23 mouse cellular contexts compared by ENCODE assay signal in genomic region chr4:66804552-66805301, GRCm38 (mm10). TPM values are rescaled to one million over a fixed set of nuclear protein-coding genes. Genes with fewer than 3 reads are reported as not detected.
A peak's percentile ranks its signal among the peaks of the same experiment; 100 is the strongest.
DNase-seq lines count a peak whose midpoint lies in the region; ATAC-seq and TF ChIP-seq lines count a peak whose summit lies in the region.
"Had no signal": no experiment of that assay in that cellular context is flagged by ENCODE, and none has a peak within 500 bp of the region (broad histone marks: within the 10 kb centered on the region; RNA-seq: fewer than 3 reads in every experiment).

No protein-coding gene starts in this region.

- H3K9me3 ChIP-seq in intestine, embryonic 15.5 days, result no peaks in the 10 kb centered on the region
- H3K9me3 ChIP-seq in intestine, postnatal 0 days (ENCODE audit: control insufficient read depth), result no peaks in the 10 kb centered on the region
- H3K9me3 ChIP-seq in kidney, embryonic 14.5 days (ENCODE audit: control insufficient read depth, low read length), result no peaks in the 10 kb centered on the region
- H3K9me3 ChIP-seq in intestine, embryonic 16.5 days (ENCODE audit: control insufficient read depth, low read length), result no peaks in the 10 kb centered on the region
- H3K9me3 ChIP-seq: G1E had no signal

- no peak overlapping the region for H3K4me3 ChIP-seq in intestine, embryonic 15.5 days (replicated peaks)
- H3K4me3 ChIP-seq in intestine, postnatal 0 days (ENCODE audit: low read depth, low read length), result no peak overlapping the region
- no peak overlapping the region for H3K4me3 ChIP-seq in kidney, embryonic 14.5 days (ENCODE audit: low read length)
- H3K4me3 ChIP-seq in intestine, embryonic 16.5 days (ENCODE audit: low read length), result no peak overlapping the region

- no peak overlapping the region for H3K27ac ChIP-seq in intestine, embryonic 15.5 days
- no peak overlapping the region for H3K27ac ChIP-seq in intestine, postnatal 0 days (ENCODE audit: low read depth, low read length)
- H3K27ac ChIP-seq in kidney, embryonic 14.5 days (ENCODE audit: low read depth, low read length), result no peak overlapping the region
- no peak overlapping the region for H3K27ac ChIP-seq in intestine, embryonic 16.5 days (ENCODE audit: low read length)

- H3K4me2 ChIP-seq in intestine, embryonic 15.5 days (replicated peaks), result no peak overlapping the region
- no peak overlapping the region for H3K4me2 ChIP-seq in intestine, postnatal 0 days (replicated peaks; ENCODE audit: low read depth)
- no peak overlapping the region for H3K4me2 ChIP-seq in kidney, embryonic 14.5 days (replicated peaks; ENCODE audit: low read depth, low read length)
- no peak overlapping the region for H3K4me2 ChIP-seq in intestine, embryonic 16.5 days (ENCODE audit: low read depth, low read length)

- H3K27me3 ChIP-seq in intestine, embryonic 15.5 days (replicated peaks), result no peaks in the 10 kb centered on the region
- H3K27me3 ChIP-seq in intestine, postnatal 0 days (replicated peaks; ENCODE audit: control insufficient read depth, insufficient read depth, low read length), result no peaks in the 10 kb centered on the region
- no peaks in the 10 kb centered on the region for H3K27me3 ChIP-seq in kidney, embryonic 14.5 days (ENCODE audit: control insufficient read depth, insufficient read depth, low read length)
- H3K27me3 ChIP-seq in intestine, embryonic 16.5 days (replicated peaks; ENCODE audit: control insufficient read depth, insufficient read depth, low read length), result no peaks in the 10 kb centered on the region
- H3K27me3 ChIP-seq: CH12.LX, Patski had no signal

- TF ChIP-seq CTCF in intestine, postnatal 0 days (IDR thresholded peaks at IDR 0.05; ENCODE audit: low read depth), result no peak

- H3K36me3 ChIP-seq in intestine, embryonic 15.5 days, result no peaks in the 10 kb centered on the region
- H3K36me3 ChIP-seq in intestine, postnatal 0 days (ENCODE audit: control insufficient read depth, insufficient read depth), result no peaks in the 10 kb centered on the region
- H3K36me3 ChIP-seq in kidney, embryonic 14.5 days (ENCODE audit: control insufficient read depth, insufficient read depth, low read length), result no peaks in the 10 kb centered on the region
- no peaks in the 10 kb centered on the region for H3K36me3 ChIP-seq in intestine, embryonic 16.5 days (ENCODE audit: control insufficient read depth, insufficient read depth, low read length)
- H3K36me3 ChIP-seq: G1E had no signal

- no peaks in the 10 kb centered on the region for H3K4me1 ChIP-seq in intestine, embryonic 15.5 days (replicated peaks)
- no peaks in the 10 kb centered on the region for H3K4me1 ChIP-seq in intestine, postnatal 0 days (replicated peaks; ENCODE audit: control insufficient read depth, insufficient read depth, low read length)
- no peaks in the 10 kb centered on the region for H3K4me1 ChIP-seq in kidney, embryonic 14.5 days (ENCODE audit: control insufficient read depth, insufficient read depth, low read length)
- H3K4me1 ChIP-seq in intestine, embryonic 16.5 days (ENCODE audit: control insufficient read depth, insufficient read depth, low read length), result 0 out of 2 replicates have a peak, but pooled peaks cover 5% of the 10 kb centered on the region

- WGBS in intestine, embryonic 15.5 days, result 42% methylated on average over 4 of the region's 4 CpGs
- WGBS in intestine, postnatal 0 days, result 34% methylated on average over 4 of the region's 4 CpGs
- 40% methylated on average over 4 of the region's 4 CpGs for WGBS in kidney, embryonic 14.5 days
- WGBS in intestine, embryonic 16.5 days, result 37% methylated on average over 4 of the region's 4 CpGs

- H3K9ac ChIP-seq in intestine, embryonic 15.5 days, result no peak overlapping the region
- H3K9ac ChIP-seq in intestine, postnatal 0 days (ENCODE audit: low read depth, low read length), result no peak overlapping the region
- no peak overlapping the region for H3K9ac ChIP-seq in kidney, embryonic 14.5 days (ENCODE audit: low read depth, low read length)
- no peak overlapping the region for H3K9ac ChIP-seq in intestine, embryonic 16.5 days (ENCODE audit: low read depth, low read length)

- peak; percentile 72 for ATAC-seq in intestine, embryonic 15.5 days
- no peak for ATAC-seq in intestine, postnatal 0 days
- peak; percentile 62; the same call in 1 of the 2 replicates for ATAC-seq in kidney, embryonic 14.5 days (ENCODE audit: low FRiP score, low TSS enrichment)
- ATAC-seq in intestine, embryonic 16.5 days, result peak; percentile 73
- ATAC-seq: activated CD4-positive, CD25-positive, alpha-beta regulatory T cell, adult 4 months; CD4-positive, CD25-positive, alpha-beta regulatory T cell, adult 4 months; Patski had no signal

- DNase-seq in heart, adult 11 months, result peak; percentile 64
- no peak for DNase-seq in heart, adult 18-20 months
- DNase-seq in kidney, adult 8-10 months, result no peak
- DNase-seq in thymus, postnatal 10 days (ENCODE audit: low spot score in 2 of 2), result no peak
- DNase-seq: adrenal gland, adult 2 months; adrenal gland, adult 8-10 months; adrenal gland, postnatal 10 days; adrenal gland, postnatal 14 days; adrenal gland, postnatal 25 days; adrenal gland, postnatal 36 days; B cell, adult 2 months; cerebellum, adult 11 months; cerebellum, adult 11-12 months had no signal

RNA-seq across cellular contexts. Expression of gene Tlr4, which starts 22.7 kb away (rescaled TPM):
- 10 to 100 TPM; 18.1 to 20.2 TPM for total RNA-seq in heart, adult 18-20 months (2021)
- 1.2 TPM in 2 replicates for polyA plus RNA-seq in intestine, embryonic 15.5 days (2015; fragmentation: Nextera tagmentation; extraction: Ambion mirVana)
- polyA plus RNA-seq in intestine, postnatal 0 days (2015; fragmentation: Nextera tagmentation; extraction: Ambion mirVana), result 0.64 and 0.78 TPM in 2 replicates
- 1.0 and 1.7 TPM in 2 replicates for polyA plus RNA-seq in kidney, embryonic 14.5 days (2014; fragmentation: Nextera tagmentation; extraction: Ambion mirVana)
- 1.1 TPM in 2 replicates for polyA plus RNA-seq in intestine, embryonic 16.5 days (2015; fragmentation: Nextera tagmentation; extraction: Ambion mirVana)
- total RNA-seq: MEL had no signal
- polyA plus RNA-seq: G1E had no signal
